ENCODE assay signal across 8 mouse cellular contexts in genomic region chr7:44384716-44385059, GRCm38 (mm10). TPM values are rescaled to one million over a fixed set of nuclear protein-coding genes. Genes with fewer than 3 reads are reported as not detected.
DNase-seq lines count a peak whose midpoint lies in the region; ATAC-seq and TF ChIP-seq lines count a peak whose summit lies in the region.

No protein-coding gene starts in this region.

- peak overlapping the region; percentile 44 for H3K4me3 ChIP-seq in lung, adult 2 months (replicated peaks; ENCODE audit: extremely low read depth, low read depth, low read length)
- H3K4me3 ChIP-seq in forebrain, embryonic 10.5 days, result peak overlapping the region; percentile 66
- peak overlapping the region; percentile 46 for H3K4me3 ChIP-seq in intestine, postnatal 0 days (ENCODE audit: low read depth, low read length)
- peak overlapping the region; percentile 54 for H3K4me3 ChIP-seq in neural tube, embryonic 15.5 days (replicated peaks)

- no peak for TF ChIP-seq CTCF in lung, adult 2 months (IDR thresholded peaks at IDR 0.05; ENCODE audit: insufficient read depth, low read length)
- TF ChIP-seq CTCF in intestine, postnatal 0 days (IDR thresholded peaks at IDR 0.05; ENCODE audit: low read depth), result no peak

- no peaks in the 10 kb centered on the region for H3K36me3 ChIP-seq in forebrain, embryonic 10.5 days (replicated peaks)
- no peaks in the 10 kb centered on the region for H3K36me3 ChIP-seq in intestine, postnatal 0 days (ENCODE audit: control insufficient read depth, insufficient read depth)
- 0 out of 2 replicates have a peak, but pooled peaks cover 4% of the 10 kb centered on the region for H3K36me3 ChIP-seq in neural tube, embryonic 15.5 days

- TF ChIP-seq POLR2A in lung, adult 2 months (IDR thresholded peaks at IDR 0.05; ENCODE audit: borderline replicate concordance, extremely low read depth, low read depth, low read length), result no peak

- ATAC-seq in intestine, postnatal 0 days, result peak; percentile 26
- peak; percentile 46 for ATAC-seq in neural tube, embryonic 15.5 days (ENCODE audit: low FRiP score)

- WGBS in lung, adult 2 months, result under 1% methylated on average over 17 of the region's 17 CpGs
- under 1% methylated on average over 17 of the region's 17 CpGs for WGBS in forebrain, embryonic 10.5 days
- WGBS in intestine, postnatal 0 days, result 1% methylated on average over 16 of the region's 17 CpGs
- under 1% methylated on average over 16 of the region's 17 CpGs for WGBS in neural tube, embryonic 15.5 days

- DNase-seq in lung, adult 2 months, result no peak
- DNase-seq in lung, adult 18-20 months, result no peak
- no peak for DNase-seq in forebrain, embryonic 10.5 days (ENCODE audit: extremely low spot score, low spot score)
- no peak for DNase-seq in cerebellum, adult 8-10 months
- DNase-seq in cerebellum, postnatal 14 days, result no peak
- no peak for DNase-seq in lung, postnatal 10 days

- H3K27ac ChIP-seq in forebrain, embryonic 10.5 days, result peak overlapping the region; percentile 82
- no peak overlapping the region for H3K27ac ChIP-seq in intestine, postnatal 0 days (ENCODE audit: low read depth, low read length)
- peak overlapping the region; percentile 71 for H3K27ac ChIP-seq in neural tube, embryonic 15.5 days (replicated peaks)

- no peak overlapping the region for H3K9ac ChIP-seq in intestine, postnatal 0 days (ENCODE audit: low read depth, low read length)
- H3K9ac ChIP-seq in neural tube, embryonic 15.5 days (replicated peaks), result peak overlapping the region; percentile 71

- H3K9me3 ChIP-seq in forebrain, embryonic 10.5 days, result no peaks in the 10 kb centered on the region
- no peaks in the 10 kb centered on the region for H3K9me3 ChIP-seq in intestine, postnatal 0 days (ENCODE audit: control insufficient read depth)
- no peaks in the 10 kb centered on the region for H3K9me3 ChIP-seq in neural tube, embryonic 15.5 days (replicated peaks)

- peaks cover 2% of the 10 kb centered on the region; the same call in 1 of the 2 replicates for H3K4me1 ChIP-seq in lung, adult 2 months (ENCODE audit: control insufficient read depth, insufficient read depth, low read length)
- peaks cover 24% of the 10 kb centered on the region for H3K4me1 ChIP-seq in forebrain, embryonic 10.5 days
- no peaks in the 10 kb centered on the region for H3K4me1 ChIP-seq in intestine, postnatal 0 days (replicated peaks; ENCODE audit: control insufficient read depth, insufficient read depth, low read length)
- H3K4me1 ChIP-seq in neural tube, embryonic 15.5 days, result peaks cover 26% of the 10 kb centered on the region

- peak overlapping the region; percentile 85 for H3K4me2 ChIP-seq in intestine, postnatal 0 days (replicated peaks; ENCODE audit: low read depth)
- H3K4me2 ChIP-seq in neural tube, embryonic 15.5 days, result peak overlapping the region; percentile 95

- peaks cover 30% of the 10 kb centered on the region for H3K27me3 ChIP-seq in forebrain, embryonic 10.5 days (ENCODE audit: poor library complexity, severe bottlenecking)
- peaks cover 18% of the 10 kb centered on the region; the same call in 1 of the 2 replicates for H3K27me3 ChIP-seq in intestine, postnatal 0 days (replicated peaks; ENCODE audit: control insufficient read depth, insufficient read depth, low read length)
- H3K27me3 ChIP-seq in neural tube, embryonic 15.5 days (replicated peaks), result peaks cover 8% of the 10 kb centered on the region

RNA-seq across cellular contexts. Expression of gene Syt3, which starts 0.8 kb away (rescaled TPM):
- 2.8 and 3.1 TPM in 2 replicates for polyA plus RNA-seq in lung, adult 2 months (2012; rRNA removed)
- 3.2 and 4.1 TPM in 2 replicates for polyA plus RNA-seq in forebrain, embryonic 10.5 days (2016; fragmentation: Nextera tagmentation; extraction: Ambion mirVana)
- polyA plus RNA-seq in intestine, postnatal 0 days (2015; fragmentation: Nextera tagmentation; extraction: Ambion mirVana), result 0.55 and 0.58 TPM in 2 replicates
- polyA plus RNA-seq in neural tube, embryonic 15.5 days (2015; fragmentation: Nextera tagmentation; extraction: Ambion mirVana), result 67.0 and 75.4 TPM in 2 replicates

RNA-seq across cellular contexts. Expression of gene 1700008O03Rik, which starts 0.9 kb away (rescaled TPM):
- 0.98 and 1.2 TPM in 2 replicates for polyA plus RNA-seq in lung, adult 2 months (2012; rRNA removed)
- 1.6 and 2.1 TPM in 2 replicates for polyA plus RNA-seq in forebrain, embryonic 10.5 days (2016; fragmentation: Nextera tagmentation; extraction: Ambion mirVana)
- 0.51 and 0.60 TPM in 2 replicates for polyA plus RNA-seq in intestine, postnatal 0 days (2015; fragmentation: Nextera tagmentation; extraction: Ambion mirVana)
- 2.5 and 3.4 TPM in 2 replicates for polyA plus RNA-seq in neural tube, embryonic 15.5 days (2015; fragmentation: Nextera tagmentation; extraction: Ambion mirVana)

RNA-seq across cellular contexts. Expression of gene Lrrc4b, which starts 44.1 kb away (rescaled TPM):
- 4.5 and 4.9 TPM in 2 replicates for polyA plus RNA-seq in lung, adult 2 months (2012; rRNA removed)
- polyA plus RNA-seq in forebrain, embryonic 10.5 days (2016; fragmentation: Nextera tagmentation; extraction: Ambion mirVana), result 1.8 and 2.1 TPM in 2 replicates
- polyA plus RNA-seq in intestine, postnatal 0 days (2015; fragmentation: Nextera tagmentation; extraction: Ambion mirVana), result 0.35 and 0.54 TPM in 2 replicates
- polyA plus RNA-seq in neural tube, embryonic 15.5 days (2015; fragmentation: Nextera tagmentation; extraction: Ambion mirVana), result 11.0 and 14.9 TPM in 2 replicates

Comparison
In these comparisons a context has a peak if more than half of its experiments do, and no peak if none do; other contexts are left out.
1. RNA of gene Syt3, which starts 0.8 kb away (polyA plus RNA-seq): 67.0 to 75.4 TPM in neural tube, embryonic 15.5 days; 3.2 to 4.1 TPM in forebrain, embryonic 10.5 days, 2.8 to 3.1 TPM in lung, adult 2 months and 0.55 to 0.58 TPM in intestine, postnatal 0 days; every median in the first group is over 10 times any median in the second.
2. Peak in every context shown above with its lines, with median percentiles within 50 percentile points of each other: H3K4me3 ChIP-seq.